Mouse (Mus musculus): ENCODE results near the gene Itsn1.

The Itsn1 gene

GRCm38 (mm10) chr16:91954766-91955165 is 225.7 kb downstream of the Itsn1 start:
- no peak for DNase-seq (ENCODE audit: low spot score)

GRCm38 (mm10) chr16:91962204-91962893 is 233.3 kb downstream of the Itsn1 start:
- no peak for DNase-seq (ENCODE audit: low spot score)

GRCm38 (mm10) chr16:91962894-91963555 is 233.9 kb downstream of the Itsn1 start:
- DNase-seq (ENCODE audit: low spot score): no peak

- no peak for DNase-seq (ENCODE audit: low spot score)
These were observed 234.4 kb downstream of the Itsn1 start for GRCm38 (mm10) chr16:91963556-91963900.

- DNase-seq (ENCODE audit: low spot score): no peak
These were observed 235.5 kb downstream of the Itsn1 start for GRCm38 (mm10) chr16:91964308-91965178.

GRCm38 (mm10) chr16:91968725-91969124 is 239.6 kb downstream of the Itsn1 start:
- DNase-seq (ENCODE audit: low spot score): no peak

GRCm38 (mm10) chr16:91969516-91970031 is 240.5 kb downstream of the Itsn1 start:
- no peak for DNase-seq (ENCODE audit: low spot score)

Data from ovary, postnatal 14 days (tissue).